Mouse (Mus musculus) forebrain, postnatal 0 days (tissue): ENCODE results near the gene Rtkn2. TPM values are rescaled to one million over a fixed set of nuclear protein-coding genes. Genes with fewer than 3 reads are reported as not detected.

ENCODE experiments used
- ATAC-seq: fragments of 200-750 bp; cut with Nextera tagmentation; 2 replicates; pipeline ENCODE4 v1.8.0; 2017; ENCODE audit warnings: mild to moderate bottlenecking, moderate library complexity
- DNase-seq: peaks from one replicate; pipeline ENCODE4 v3.0.0-alpha.2; 2015
- H3K27ac ChIP-seq: fragments of 300-500 bp; sonication (generic); 2 replicates; pipeline ENCODE4 v1.5.1; 2014; ENCODE audit warnings: low read depth, mild to moderate bottlenecking, antibody characterized with exemption, low read length, moderate library complexity, mixed read lengths
- H3K27me3 ChIP-seq: fragments of 300-500 bp; sonication (generic); 2 replicates; pipeline ENCODE4 v1.6.1; 2014; ENCODE audit warnings: mild to moderate bottlenecking, low read length, mixed read lengths; ENCODE audit not compliant: insufficient read depth
- H3K36me3 ChIP-seq: fragments of 300-500 bp; sonication (generic); 2 replicates; pipeline ENCODE4 v1.6.1; 2014; ENCODE audit warnings: mild to moderate bottlenecking, moderate library complexity; ENCODE audit not compliant: insufficient read depth
- H3K4me1 ChIP-seq: fragments of 300-500 bp; sonication (generic); 2 replicates; pipeline ENCODE4 v1.6.1; 2014; ENCODE audit warnings: antibody characterized with exemption; ENCODE audit not compliant: insufficient read depth
- H3K4me2 ChIP-seq: fragments of 300-500 bp; sonication (generic); 2 replicates; pipeline ENCODE4 v1.6.1; 2014; ENCODE audit warnings: low read depth, mild to moderate bottlenecking, moderate library complexity
- H3K4me3 ChIP-seq: fragments of 300-500 bp; sonication (generic); 2 replicates; pipeline ENCODE4 v1.5.1; 2014; ENCODE audit warnings: low read depth, low read length, mixed read lengths
- H3K9ac ChIP-seq: fragments of 300-500 bp; sonication (generic); 2 replicates; pipeline ENCODE4 v1.6.1; 2014; ENCODE audit warnings: mild to moderate bottlenecking
- H3K9me3 ChIP-seq: fragments of 300-500 bp; sonication (generic); 2 replicates; pipeline ENCODE4 v1.6.1; 2016; ENCODE audit warnings: low read length
- CTCF ChIP-seq: sonication (generic); IDR thresholded peaks from 2 replicates; pipeline ENCODE4 v1.5.1; 2016; ENCODE audit warnings: antibody characterized with exemption, control low read depth, low read depth
- WGBS: fragments of 180-500 bp; shearing (Covaris S2); extraction: QIAGEN DNeasy Blood & Tissue Kit; methylation state at CpG from one replicate; pipeline ENCODE4 v1.1.7; 2014; 5-methylcytosine and 5-hydroxymethylcytosine counted together
- polyA plus RNA-seq: library from polyadenylated mRNA; unstranded; fragments of >200 nt; fragmentation: Nextera tagmentation; extraction: Ambion mirVana; gene quantifications from 2 replicates; pipeline ENCODE4 v1.2.1, GENCODE M21; 2015
- total RNA-seq: library from RNA; depleted of rRNA; stranded (reverse); fragments of >200 nt; gene quantifications from 2 replicates; pipeline ENCODE4 v1.2.3, GENCODE M21; 2014

Gene Rtkn2
- total and polyA plus RNA-seq, 2 experiments from 2014 or later, result 4.2 to 4.9 TPM

DNA sequence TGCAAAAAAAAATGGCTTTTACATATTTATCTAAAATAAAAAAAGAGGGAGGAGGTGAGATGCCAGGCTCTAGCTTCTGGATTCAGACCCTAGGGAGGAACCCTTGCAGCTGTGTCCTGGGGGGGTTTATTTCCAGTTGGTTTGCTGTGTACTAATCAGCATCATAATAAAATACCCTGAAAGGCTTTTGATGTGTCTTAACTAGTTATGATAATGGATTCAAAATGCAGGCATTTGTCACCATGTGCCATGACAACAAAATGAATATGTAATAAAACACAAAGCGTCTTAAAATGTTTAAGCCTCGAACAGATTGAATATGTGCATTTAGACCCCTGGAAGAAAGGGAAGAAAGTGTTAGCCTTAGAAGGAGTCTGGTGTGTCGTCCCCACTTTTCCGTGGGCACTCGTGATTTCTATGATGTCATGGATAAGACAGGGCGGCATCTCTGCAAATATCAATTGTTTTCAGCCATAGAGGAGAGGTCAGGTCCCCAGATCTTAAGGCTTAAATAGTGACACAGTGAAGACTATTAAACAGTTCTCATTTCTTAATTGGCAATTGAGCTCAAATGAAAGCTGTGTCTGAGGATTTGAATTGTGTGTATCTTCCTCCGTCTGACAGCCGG, 59.7 kb downstream of the Rtkn2 start:
- ATAC-seq, result peak; percentile 54
- Histone ChIP-seq H3K27me3 (no peaks in the 10 kb centered on the region), H3K27ac (peak overlapping the region; percentile 51; the same call in 1 of the 2 replicates), H3K4me1 (peaks cover 5% of the 10 kb centered on the region; the same call in 1 of the 2 replicates), H3K4me2 (peak overlapping the region; percentile 32), H3K36me3 (no peaks in the 10 kb centered on the region), H3K4me3 (no peak overlapping the region), H3K9ac (peak overlapping the region; percentile 34; the same call in 1 of the 2 replicates), H3K9me3 (no peaks in the 10 kb centered on the region)
- WGBS, result 20% methylated on average over 8 of the region's 8 CpGs
- no peak for TF ChIP-seq CTCF
- peak; percentile 51 for DNase-seq

DNA sequence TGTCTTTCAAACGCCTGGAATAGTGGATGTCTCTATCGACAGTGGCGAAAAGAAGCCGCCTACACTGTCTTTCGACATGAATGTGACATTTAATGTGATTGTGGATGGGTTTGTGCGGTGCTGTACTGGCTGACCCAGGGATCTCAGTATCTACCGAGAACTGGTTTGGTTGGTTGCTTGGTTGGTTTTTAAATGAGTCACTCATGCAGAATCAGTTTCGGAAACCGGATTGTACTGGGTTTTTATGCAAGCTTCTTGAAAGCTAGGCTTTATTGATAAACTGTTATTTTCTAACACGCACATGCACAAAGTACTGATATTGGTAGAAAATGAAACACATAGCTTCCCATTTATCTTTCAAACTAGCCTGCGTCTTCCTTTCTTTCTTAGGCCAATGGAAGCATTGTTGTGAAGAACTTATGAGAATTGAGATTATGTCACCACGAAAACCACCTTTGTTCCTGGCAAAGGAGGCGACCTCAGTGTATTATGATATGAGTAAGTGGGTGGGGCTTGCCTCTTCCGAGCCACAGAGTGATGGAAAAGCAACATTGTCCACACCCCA, 60.4 kb downstream of the Rtkn2 start:
- ATAC-seq, result peak; percentile 78
- H3K9ac ChIP-seq, result peak overlapping the region; percentile 34; the same call in 1 of the 2 replicates
- DNase-seq, result no peak

DNA sequence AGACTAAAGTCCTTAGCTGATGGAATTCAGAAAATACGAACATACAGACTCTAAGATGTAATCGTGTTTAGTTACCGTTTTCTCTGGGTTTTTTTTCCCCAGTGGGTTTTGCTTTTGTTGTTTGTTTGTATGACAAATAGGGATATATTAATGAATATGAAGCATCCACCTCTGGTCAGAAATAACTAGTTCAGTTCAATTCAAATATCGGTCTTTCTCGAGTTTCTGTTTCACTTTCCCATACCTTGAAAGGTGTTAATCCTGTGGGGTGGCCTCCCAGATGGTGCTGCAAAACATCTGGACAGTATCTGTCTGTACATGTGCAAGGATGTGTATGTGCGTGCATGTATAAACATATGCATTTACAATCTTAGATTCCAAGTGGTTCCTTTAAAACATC, 61.0 kb downstream of the Rtkn2 start:
- no peak overlapping the region for H3K4me3 ChIP-seq
- H3K9ac ChIP-seq, result no peak overlapping the region
- H3K9me3 ChIP-seq, result no peaks in the 10 kb centered on the region
- no peak for TF ChIP-seq CTCF
- no peak overlapping the region for H3K27ac ChIP-seq
- DNase-seq, result no peak
- H3K4me2 ChIP-seq, result no peak overlapping the region
- 89% methylated on average over 6 of the region's 6 CpGs for WGBS
- H3K4me1 ChIP-seq, result peaks cover 5% of the 10 kb centered on the region; the same call in 1 of the 2 replicates
- H3K36me3 ChIP-seq, result no peaks in the 10 kb centered on the region
- ATAC-seq, result no peak
- no peaks in the 10 kb centered on the region for H3K27me3 ChIP-seq

More for the DNA sequence above, 60.4 kb downstream of the Rtkn2 start:
- Histone ChIP-seq H3K4me2 (peak overlapping the region; percentile 32), H3K4me1 (peaks cover 5% of the 10 kb centered on the region; the same call in 1 of the 2 replicates), H3K9me3 (no peaks in the 10 kb centered on the region), H3K27ac (0 out of 2 replicates have a peak overlapping the region, but pooled peaks have one; percentile 51), H3K27me3 (no peaks in the 10 kb centered on the region), H3K4me3 (no peak overlapping the region), H3K36me3 (no peaks in the 10 kb centered on the region)
- TF ChIP-seq CTCF, result no peak
- WGBS, result 36% methylated on average over 14 of the region's 14 CpGs

DNA sequence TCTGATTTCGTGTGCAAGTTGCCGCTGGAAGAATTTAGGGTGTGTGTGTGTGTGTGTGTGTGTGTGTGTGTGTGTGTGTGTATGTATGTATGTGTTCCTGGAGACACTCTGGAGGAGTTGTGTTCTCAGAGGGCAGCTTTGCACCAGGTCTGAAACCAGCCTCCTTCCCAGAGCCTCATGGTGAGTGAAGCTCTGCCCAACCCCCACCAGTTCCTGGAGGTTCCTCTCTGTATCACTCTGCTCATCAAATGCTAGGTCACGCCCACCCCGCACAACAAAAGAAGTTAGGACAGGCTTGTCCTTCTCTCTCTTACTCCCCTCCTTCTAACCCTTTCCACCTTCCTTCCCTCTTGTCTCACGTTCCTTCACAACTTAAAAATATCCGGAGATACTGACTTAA, 64.6 kb downstream of the Rtkn2 start:
- no peaks in the 10 kb centered on the region for H3K9me3 ChIP-seq
- H3K36me3 ChIP-seq, result no peaks in the 10 kb centered on the region
- DNase-seq (no peak), ATAC-seq (no peak)
- no peak overlapping the region for H3K9ac ChIP-seq
- 46% methylated on average over 6 of the region's 6 CpGs for whole genome bisulfite sequencing
- H3K4me3 ChIP-seq, result no peak overlapping the region
- no peak for TF ChIP-seq CTCF
- peaks cover under 1% of the 10 kb centered on the region; the same call in 1 of the 2 replicates for H3K4me1 ChIP-seq
- no peak overlapping the region for H3K4me2 ChIP-seq
- no peaks in the 10 kb centered on the region for H3K27me3 ChIP-seq
- no peak overlapping the region for H3K27ac ChIP-seq

DNA sequence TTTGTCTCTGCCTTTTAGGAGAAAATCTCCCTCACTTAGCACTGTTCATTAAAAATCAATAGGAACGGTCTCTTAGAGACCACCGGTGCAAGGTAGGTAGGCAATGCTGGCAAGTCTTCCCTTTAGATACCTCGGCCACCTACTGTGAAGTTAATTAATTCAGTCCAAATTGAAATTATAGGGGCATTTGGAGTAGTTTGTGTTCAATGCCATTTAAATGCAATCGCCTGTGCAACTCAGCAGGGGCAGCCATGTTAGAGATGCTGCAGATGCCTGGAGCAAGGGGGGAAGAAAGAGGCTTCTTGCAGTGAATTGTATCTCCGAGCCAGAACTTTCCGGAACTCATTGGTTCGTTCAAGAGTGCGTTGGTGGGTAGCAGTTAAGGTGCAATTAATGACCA, 65.5 kb downstream of the Rtkn2 start:
- 49% methylated on average over 8 of the region's 8 CpGs for WGBS
- no peak overlapping the region for H3K4me2 ChIP-seq
- H3K9ac ChIP-seq, result no peak overlapping the region
- H3K4me1 ChIP-seq, result no peaks in the 10 kb centered on the region; the same call in 1 of the 2 replicates
- no peak for ATAC-seq
- H3K9me3 ChIP-seq, result no peaks in the 10 kb centered on the region
- H3K27me3 ChIP-seq, result no peaks in the 10 kb centered on the region
- no peak for TF ChIP-seq CTCF
- H3K27ac ChIP-seq, result no peak overlapping the region
- no peak overlapping the region for H3K4me3 ChIP-seq
- DNase-seq, result no peak
- no peaks in the 10 kb centered on the region for H3K36me3 ChIP-seq

DNA sequence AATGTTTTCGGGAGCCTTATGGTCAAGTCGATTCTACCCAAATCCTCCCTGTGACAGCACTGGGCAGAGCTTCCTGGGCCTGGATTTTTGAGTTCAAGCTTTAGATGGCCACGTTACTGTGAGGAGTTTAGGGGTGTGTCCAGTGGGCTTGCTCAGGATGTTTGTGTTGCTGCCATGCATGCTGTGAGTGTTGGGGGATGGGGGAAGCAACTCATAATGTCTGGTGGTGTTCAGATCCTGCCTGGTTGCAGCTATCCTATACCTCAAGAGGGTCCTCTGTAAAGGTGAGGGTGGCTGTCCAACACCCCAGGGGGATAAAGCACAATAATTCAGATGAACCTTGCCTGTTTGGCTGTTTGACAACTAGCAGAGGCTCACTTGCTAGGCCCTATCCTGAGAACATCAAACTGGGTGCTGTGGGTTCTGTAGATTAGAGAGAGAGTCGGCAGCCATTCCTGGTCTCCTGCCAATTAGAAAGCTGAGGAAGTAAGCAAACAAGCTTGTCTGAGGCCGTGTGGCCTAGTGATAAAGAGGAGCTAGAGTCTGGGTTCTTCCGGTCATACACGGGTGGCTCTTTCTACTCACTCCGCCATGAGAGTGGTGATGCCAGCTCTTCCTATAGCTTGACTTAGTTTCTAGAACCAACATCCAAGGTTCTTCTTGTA, 69.4 kb downstream of the Rtkn2 start:
- H3K4me2 ChIP-seq, result no peak overlapping the region
- no peaks in the 10 kb centered on the region for H3K27me3 ChIP-seq
- 91% methylated on average over 8 of the region's 8 CpGs for WGBS

DNA sequence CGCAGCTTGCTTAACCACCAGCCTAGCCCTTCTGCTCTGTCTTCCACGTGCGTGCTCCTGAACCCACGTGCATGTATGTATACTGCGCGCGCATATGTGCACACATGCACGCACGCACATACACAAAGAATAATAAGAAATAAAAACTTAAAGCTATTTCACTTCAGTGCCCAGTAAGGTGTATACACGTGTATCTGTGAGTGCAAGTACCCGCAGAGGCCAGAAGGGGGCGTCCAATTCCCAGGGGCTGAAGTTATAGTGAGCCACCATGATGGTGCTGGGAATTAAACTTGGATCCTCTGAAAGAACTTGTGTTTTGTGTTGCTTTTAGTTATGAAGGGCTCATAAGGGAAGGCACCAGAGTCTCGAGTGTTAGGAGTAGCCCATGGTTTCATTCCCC, 71.5 kb downstream of the Rtkn2 start:
- H3K9ac ChIP-seq, result no peak overlapping the region
- H3K4me2 ChIP-seq, result no peak overlapping the region
- TF ChIP-seq CTCF, result no peak
- 90% methylated on average over 13 of the region's 13 CpGs for WGBS
- no peaks in the 10 kb centered on the region for H3K27me3 ChIP-seq
- H3K36me3 ChIP-seq, result no peaks in the 10 kb centered on the region
- no peak overlapping the region for H3K4me3 ChIP-seq
- DNase-seq, result no peak
- ATAC-seq, result no peak
- no peak overlapping the region for H3K27ac ChIP-seq
- no peaks in the 10 kb centered on the region for H3K4me1 ChIP-seq
- H3K9me3 ChIP-seq, result no peaks in the 10 kb centered on the region

More for the DNA sequence above, 69.4 kb downstream of the Rtkn2 start:
- Histone ChIP-seq H3K9ac (no peak overlapping the region), H3K36me3 (no peaks in the 10 kb centered on the region), H3K4me3 (no peak overlapping the region), H3K27ac (no peak overlapping the region), H3K9me3 (no peaks in the 10 kb centered on the region), H3K4me1 (no peaks in the 10 kb centered on the region; the same call in 1 of the 2 replicates)
- no peak for TF ChIP-seq CTCF
- ATAC-seq (no peak), DNase-seq (no peak)
